Mouse (Mus musculus) lung, postnatal 0 days (tissue): ENCODE measurements around the gene Prss8.

Experiments
- CTCF ChIP-seq: IDR thresholded peaks from 2 replicates; pipeline ENCODE4 v1.5.1; 2016; ENCODE audit warnings: antibody characterized with exemption, mild to moderate bottlenecking
- EP300 ChIP-seq: IDR thresholded peaks from 2 replicates; pipeline ENCODE4 v1.6.1; 2016; ENCODE audit warnings: antibody characterized with exemption, mild to moderate bottlenecking, control low read depth

GRCm38 (mm10) chr7:127932273-127933031 lies 2.5 kb upstream of the Prss8 start:
- TF ChIP-seq CTCF = peak; percentile 27
- peak; percentile 88 for TF ChIP-seq EP300
